Mouse (Mus musculus): ENCODE results near the gene Gfod1.
A peak's percentile ranks its signal among the peaks of the same experiment; 100 is the strongest.

Gfod1 gene

GRCm38 (mm10) chr13:43299171-43299570 lies 4.8 kb downstream of the Gfod1 start:
- DNase-seq (ENCODE audit: low spot score in 2 of 2): no peak

DNA sequence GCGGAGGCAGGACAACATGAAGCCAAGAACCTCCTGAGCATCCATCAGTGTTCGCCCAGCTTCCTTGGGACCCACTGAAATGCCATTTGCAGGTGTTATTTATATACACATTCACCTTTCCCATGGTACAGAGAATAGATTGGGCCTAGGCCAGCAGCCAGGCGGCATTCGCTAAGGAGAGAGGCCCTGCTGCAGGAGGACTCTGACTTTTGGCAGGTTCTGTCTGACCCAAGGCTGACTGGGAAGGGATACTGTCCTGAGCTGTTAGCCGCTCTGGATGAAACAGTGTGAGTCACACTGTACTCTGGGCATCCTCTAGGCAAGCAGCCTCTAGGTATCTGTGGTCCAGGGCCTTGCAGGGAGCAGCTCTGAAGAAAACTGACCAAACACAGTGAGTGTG lies 6.4 kb downstream of the Gfod1 start:
- DNase-seq (ENCODE audit: low spot score in 2 of 2): no peak

GRCm38 (mm10) chr13:43296140-43296805 lies 7.7 kb downstream of the Gfod1 start:
- DNase-seq (ENCODE audit: low spot score in 2 of 2): no peak

- DNase-seq (ENCODE audit: low spot score in 2 of 2): no peak
Measured at GRCm38 (mm10) chr13:43295684-43296083, 8.3 kb downstream of the Gfod1 start.

- no peak for DNase-seq (ENCODE audit: low spot score in 2 of 2)
Measured at GRCm38 (mm10) chr13:43294957-43295590, 8.9 kb downstream of the Gfod1 start.

DNA sequence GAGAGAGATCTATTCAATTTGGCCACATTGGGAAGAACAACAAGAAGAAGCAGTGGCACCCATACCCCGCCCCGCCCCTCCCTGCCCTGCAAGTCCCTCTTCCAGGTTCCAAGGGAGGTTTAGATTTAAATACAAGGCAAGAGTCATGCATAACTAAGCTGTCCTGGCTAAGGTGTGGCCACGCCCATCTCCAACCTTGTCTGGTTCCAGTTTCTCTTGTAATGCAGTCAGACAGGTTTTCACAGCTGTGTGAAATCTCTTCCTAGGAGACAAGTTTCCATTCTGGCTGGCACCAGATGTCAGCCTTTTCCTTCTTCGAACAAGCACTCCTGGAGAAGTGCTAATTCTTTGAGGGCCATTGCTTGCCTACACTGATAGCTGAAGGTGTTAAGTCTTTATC lies 11.1 kb downstream of the Gfod1 start:
- DNase-seq (ENCODE audit: low spot score in 2 of 2): no peak

- DNase-seq (ENCODE audit: low spot score in 2 of 2): no peak
Measured at GRCm38 (mm10) chr13:43289076-43289475, 14.9 kb downstream of the Gfod1 start.

GRCm38 (mm10) chr13:43288444-43288843 lies 15.5 kb downstream of the Gfod1 start:
- DNase-seq (ENCODE audit: low spot score in 2 of 2): no peak

GRCm38 (mm10) chr13:43288026-43288425 lies 15.9 kb downstream of the Gfod1 start:
- DNase-seq (ENCODE audit: low spot score in 2 of 2): no peak

DNA sequence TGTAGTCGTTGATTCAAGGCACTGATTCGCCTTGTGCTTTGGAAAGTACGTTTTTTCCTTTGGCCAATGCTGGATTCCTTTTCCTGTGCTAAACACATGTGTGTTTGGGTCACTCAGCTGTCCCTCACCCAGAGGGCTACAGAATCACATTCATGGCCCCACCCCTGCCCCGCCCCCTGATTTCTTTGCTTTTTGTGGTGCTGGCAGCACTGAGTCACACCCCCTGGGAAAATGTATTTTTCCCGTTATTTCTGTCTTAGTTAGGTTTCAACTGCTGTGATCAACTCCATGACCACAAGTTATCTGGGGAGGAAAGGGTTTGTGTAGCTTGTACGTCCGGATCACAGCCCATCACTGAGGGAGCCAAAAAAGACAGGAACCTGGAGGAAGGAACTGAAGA lies 17.1 kb downstream of the Gfod1 start:
- no peak for DNase-seq (ENCODE audit: low spot score in 2 of 2)

GRCm38 (mm10) chr13:43284711-43285151 lies 19.2 kb downstream of the Gfod1 start:
- peak in 1 of 2 experiments; percentile 58 for DNase-seq (ENCODE audit: low spot score in 2 of 2)

DNA sequence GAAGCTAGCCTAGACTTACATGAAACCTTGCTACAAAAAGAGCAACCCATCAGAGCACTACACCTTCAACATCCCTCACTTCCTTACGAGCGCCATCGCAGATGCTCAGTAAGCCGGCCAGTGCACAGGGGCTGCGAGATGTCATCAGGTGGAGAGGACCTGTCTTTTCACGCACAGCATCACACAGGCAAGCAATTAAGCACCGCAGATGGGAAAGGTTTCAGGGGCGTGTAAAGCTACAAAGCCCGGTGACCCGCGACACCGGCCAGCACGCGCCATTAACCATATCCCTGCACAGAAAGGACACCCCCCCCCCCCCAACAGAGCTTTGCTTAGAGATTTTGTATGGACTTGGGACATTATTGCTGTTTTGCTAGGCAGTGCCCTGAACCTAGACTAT lies 30.1 kb downstream of the Gfod1 start:
- peak in 1 of 2 experiments; percentile 19 for DNase-seq (ENCODE audit: low spot score in 2 of 2)

DNA sequence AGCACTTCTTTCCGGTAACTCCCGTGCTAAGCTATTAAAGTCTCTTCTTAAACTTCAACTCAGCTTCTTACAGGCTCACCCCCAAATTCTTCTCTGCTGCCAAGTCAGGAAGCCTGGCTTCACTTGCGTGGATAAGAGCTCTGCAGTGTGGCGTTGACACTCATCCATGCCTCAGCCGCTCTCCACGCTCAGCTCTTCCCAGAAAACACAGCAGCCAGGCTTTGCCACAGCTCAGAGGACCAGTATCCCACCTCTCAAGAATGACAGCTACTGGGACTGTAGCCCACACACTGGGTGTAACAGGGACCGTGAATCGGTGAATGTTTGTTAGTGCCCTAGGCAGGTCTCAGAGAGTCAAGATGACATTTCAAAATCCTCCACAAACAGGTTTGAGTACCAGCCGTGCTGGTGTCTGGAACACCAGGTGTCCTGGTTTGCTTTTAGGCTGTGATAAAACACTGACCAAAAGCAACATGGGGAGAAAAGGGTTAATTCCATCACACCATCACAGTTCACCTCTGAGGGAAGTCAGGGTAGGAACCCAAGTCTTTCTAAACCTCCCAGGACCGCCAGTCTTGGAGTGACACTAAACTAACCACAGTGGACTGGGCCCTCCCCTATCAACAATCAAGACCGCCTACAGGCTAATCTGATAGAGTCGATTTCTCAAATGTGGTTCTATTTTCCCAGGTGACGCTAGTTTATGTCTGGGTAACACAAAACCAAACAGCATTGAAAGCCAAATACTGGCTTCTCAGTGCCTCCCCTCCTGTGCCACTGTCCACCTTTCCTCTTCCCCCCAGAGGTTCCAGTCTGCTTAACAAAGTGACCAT lies 31.5 kb downstream of the Gfod1 start:
- peak; percentile 55 to 59 for DNase-seq (ENCODE audit: low spot score in 2 of 2)

GRCm38 (mm10) chr13:43271481-43271880 lies 32.5 kb downstream of the Gfod1 start:
- DNase-seq (ENCODE audit: low spot score in 2 of 2): no peak

DNA sequence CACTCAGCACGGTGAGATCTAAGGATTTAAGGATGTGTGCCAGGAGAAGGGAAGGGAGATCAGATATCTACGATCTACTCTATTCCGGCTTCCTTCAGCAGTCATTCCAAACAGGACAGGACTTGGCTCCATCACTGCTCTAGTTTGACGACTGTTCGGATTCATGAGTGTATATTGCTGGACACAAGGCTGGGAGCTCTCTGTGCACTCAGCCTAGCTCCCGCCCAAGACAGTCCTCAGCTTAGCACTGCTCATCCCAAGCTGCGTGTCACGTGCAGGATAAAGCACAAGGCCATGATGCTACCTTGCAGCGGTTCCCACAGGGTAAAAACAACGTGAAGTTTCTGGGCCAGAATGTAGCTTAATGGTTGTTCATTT lies 33.8 kb downstream of the Gfod1 start:
- no peak for DNase-seq (ENCODE audit: low spot score in 2 of 2)

DNA sequence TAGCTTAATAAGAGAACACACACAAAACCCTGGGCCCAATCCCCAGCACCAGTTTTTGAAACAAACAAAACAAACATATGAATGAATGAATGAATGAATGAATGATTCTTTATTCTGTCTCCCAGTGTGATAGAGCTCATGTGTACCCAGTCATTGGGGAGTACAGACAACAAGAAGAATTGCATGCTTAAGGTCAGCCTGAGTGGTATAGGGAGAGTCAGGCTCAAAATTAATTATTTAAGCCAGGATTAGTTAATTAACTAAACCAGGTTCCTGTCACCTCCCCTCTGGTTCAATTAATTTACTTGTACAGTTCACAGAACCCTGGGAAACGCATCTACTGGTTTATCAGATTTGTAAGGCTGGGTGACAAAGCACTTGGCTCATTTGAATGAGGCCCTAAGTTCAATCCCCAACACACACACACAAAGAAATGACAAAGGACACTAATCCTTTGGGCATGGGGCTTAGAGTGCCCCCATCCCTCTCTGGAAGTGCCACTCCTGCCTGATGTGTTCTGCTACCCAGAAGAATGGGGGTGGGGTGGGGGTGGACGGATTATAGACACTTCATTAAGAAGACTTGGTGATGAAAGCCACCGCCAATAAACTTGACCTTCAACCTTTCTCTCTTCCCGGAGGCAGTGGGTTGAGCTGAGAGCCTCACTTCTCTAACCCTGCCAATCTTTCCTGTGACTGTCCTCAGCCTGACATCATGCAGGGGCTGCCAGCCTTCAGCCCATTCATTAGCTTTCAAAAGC lies 34.3 kb downstream of the Gfod1 start:
- DNase-seq (ENCODE audit: low spot score in 2 of 2): no peak

- no peak for DNase-seq (ENCODE audit: low spot score in 2 of 2)
Measured at GRCm38 (mm10) chr13:43268539-43269327, 35.2 kb downstream of the Gfod1 start.

GRCm38 (mm10) chr13:43267902-43268301 lies 36.1 kb downstream of the Gfod1 start:
- DNase-seq (ENCODE audit: low spot score in 2 of 2): no peak

GRCm38 (mm10) chr13:43267216-43267615 lies 36.8 kb downstream of the Gfod1 start:
- no peak for DNase-seq (ENCODE audit: low spot score in 2 of 2)

DNA sequence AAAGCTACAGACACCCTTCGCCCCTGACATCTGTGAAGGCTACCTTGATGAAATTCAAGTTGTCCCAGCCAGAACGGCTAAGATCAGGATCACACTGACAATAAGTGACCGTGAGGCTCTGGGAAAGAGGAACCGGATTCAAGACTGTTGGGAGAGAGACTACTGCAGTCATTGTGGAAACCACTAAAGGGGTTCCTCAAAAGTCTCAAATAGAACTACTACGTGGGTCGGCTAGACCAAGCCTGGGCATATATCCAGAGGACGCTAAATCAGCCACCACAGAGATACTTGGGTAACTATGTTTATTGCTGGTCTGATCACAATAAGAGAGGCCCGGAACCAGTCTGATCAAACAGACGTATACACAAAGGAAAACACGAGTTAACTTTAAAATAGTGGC lies 37.6 kb downstream of the Gfod1 start:
- no peak for DNase-seq (ENCODE audit: low spot score in 2 of 2)

DNA sequence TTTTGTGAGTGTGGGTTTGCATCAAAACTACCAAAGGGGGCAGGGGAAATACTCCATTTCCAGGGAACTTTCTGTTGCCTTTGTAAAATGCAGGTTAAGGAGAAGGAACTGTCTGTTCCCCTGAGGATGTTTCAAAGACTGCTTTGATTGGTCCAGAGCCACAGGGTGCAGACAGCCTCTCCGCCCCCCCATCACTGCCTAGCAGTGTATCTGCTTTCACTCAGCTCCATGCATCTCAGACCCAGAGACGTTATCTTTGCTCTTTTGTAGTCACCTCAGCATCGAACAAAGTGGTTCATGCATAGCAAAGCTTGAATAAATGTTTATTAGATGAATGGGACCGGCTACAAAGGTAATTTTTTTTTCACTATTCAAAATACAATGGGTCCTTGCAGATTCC lies 38.9 kb downstream of the Gfod1 start:
- no peak for DNase-seq (ENCODE audit: low spot score in 2 of 2)

Measured in right cerebral cortex, postnatal 10 days (tissue).